Comparison of ENCODE assay signal across 8 mouse cellular contexts in the genomic region with DNA sequence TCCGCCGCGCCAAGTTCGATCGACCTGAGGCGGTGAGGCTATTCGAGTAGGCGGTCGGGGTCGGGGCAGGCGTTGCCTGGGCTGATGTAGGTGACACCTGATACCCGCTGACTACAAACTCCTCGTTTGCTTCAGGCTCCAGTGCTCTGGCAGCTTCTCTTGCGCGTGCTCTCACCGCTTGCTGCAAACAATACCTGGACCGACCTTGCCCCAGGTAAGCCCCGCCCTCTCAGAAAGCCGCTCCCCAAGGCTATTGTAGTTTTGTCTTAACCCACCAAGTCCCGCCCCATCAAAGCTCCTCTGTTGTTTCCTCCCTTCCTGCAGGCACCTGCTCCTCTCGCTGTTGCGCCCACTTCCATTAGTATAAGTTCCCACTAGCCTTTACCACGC. TPM values are rescaled to one million over a fixed set of nuclear protein-coding genes. Genes with fewer than 3 reads are reported as not detected.
DNase-seq lines count a peak whose midpoint lies in the region; ATAC-seq and TF ChIP-seq lines count a peak whose summit lies in the region.

No protein-coding gene starts in this region.

- no peak; the same call in 1 of the 2 replicates for ATAC-seq in heart, embryonic 14.5 days (ENCODE audit: insufficient number of reproducible peaks, insufficient read depth, low FRiP score, low read depth)
- no peak for ATAC-seq in G1E (ENCODE audit: extremely low read depth, insufficient number of reproducible peaks, low FRiP score, poor library complexity, severe bottlenecking)
- ATAC-seq in midbrain, embryonic 12.5 days (ENCODE audit: low FRiP score, low read depth), result no peak

- 1% methylated on average over 23 of the region's 23 CpGs for WGBS in heart, embryonic 14.5 days
- under 1% methylated on average over 23 of the region's 23 CpGs for WGBS in hindbrain, embryonic 10.5 days
- under 1% methylated on average over 23 of the region's 23 CpGs for whole genome bisulfite sequencing in midbrain, embryonic 12.5 days

- TF ChIP-seq CTCF in G1E (IDR thresholded peaks at IDR 0.05; ENCODE audit: low read depth, low read length), result no peak

- DNase-seq in heart, adult 8-10 months (ENCODE audit: low spot score), result no peak
- DNase-seq in G1E (ENCODE audit: low spot score), result peak; percentile 55
- DNase-seq in hindbrain, embryonic 10.5 days (ENCODE audit: low spot score), result no peak
- no peak for DNase-seq in adrenal gland, adult 8-10 months
- DNase-seq in adrenal gland, postnatal 4 days (ENCODE audit: low spot score in 2 of 2), result no peak
- no peak for DNase-seq in retina, embryonic 14.5 days (ENCODE audit: low spot score)

- H3K36me3 ChIP-seq in heart, embryonic 14.5 days (ENCODE audit: control insufficient read depth, insufficient read depth, low read length), result peaks cover 6% of the 10 kb centered on the region; the same call in 1 of the 2 replicates
- peaks cover 58% of the 10 kb centered on the region for H3K36me3 ChIP-seq in G1E (replicated peaks)
- peaks cover 36% of the 10 kb centered on the region for H3K36me3 ChIP-seq in hindbrain, embryonic 10.5 days
- peaks cover 7% of the 10 kb centered on the region; the same call in 1 of the 2 replicates for H3K36me3 ChIP-seq in midbrain, embryonic 12.5 days

- peaks cover 17 to 23% of the 10 kb centered on the region in 2 experiments for H3K4me1 ChIP-seq in heart, embryonic 14.5 days (ENCODE audit: control insufficient read depth in 2 of 2, insufficient read depth in 2 of 2, low read length in 2 of 2)
- H3K4me1 ChIP-seq in G1E (ENCODE audit: insufficient read depth, low read depth, low read length), result peaks cover 55% of the 10 kb centered on the region
- H3K4me1 ChIP-seq in hindbrain, embryonic 10.5 days (replicated peaks), result peaks cover 42% of the 10 kb centered on the region
- peaks cover 32% of the 10 kb centered on the region for H3K4me1 ChIP-seq in midbrain, embryonic 12.5 days

- H3K9ac ChIP-seq in heart, embryonic 14.5 days (ENCODE audit: low read length), result peak overlapping the region; percentile 71
- H3K9ac ChIP-seq in midbrain, embryonic 12.5 days (replicated peaks), result peak overlapping the region; percentile 53

- H3K4me2 ChIP-seq in heart, embryonic 14.5 days (ENCODE audit: low read length), result peak overlapping the region; percentile 81
- H3K4me2 ChIP-seq in midbrain, embryonic 12.5 days (replicated peaks), result peak overlapping the region; percentile 85

- no peaks in the 10 kb centered on the region for H3K27me3 ChIP-seq in heart, embryonic 14.5 days (ENCODE audit: control insufficient read depth, insufficient read depth, low read length)
- peaks cover 2% of the 10 kb centered on the region; the same call in 1 of the 2 replicates for H3K27me3 ChIP-seq in G1E (ENCODE audit: insufficient read depth, low read length)
- H3K27me3 ChIP-seq in hindbrain, embryonic 10.5 days (ENCODE audit: insufficient read depth, poor library complexity, severe bottlenecking), result peaks cover 36% of the 10 kb centered on the region
- H3K27me3 ChIP-seq in midbrain, embryonic 12.5 days, result peaks cover 36% of the 10 kb centered on the region

- H3K4me3 ChIP-seq in heart, embryonic 14.5 days (ENCODE audit: control insufficient read depth in 1 of 2, insufficient read depth in 1 of 2, low read depth in 1 of 2, low read length in 2 of 2), result peak overlapping the region; percentile 61 to 70
- H3K4me3 ChIP-seq in G1E (ENCODE audit: low read depth, low read length), result peak overlapping the region; percentile 75
- peak overlapping the region; percentile 71 for H3K4me3 ChIP-seq in hindbrain, embryonic 10.5 days
- H3K4me3 ChIP-seq in midbrain, embryonic 12.5 days, result peak overlapping the region; percentile 61

- no peaks in the 10 kb centered on the region for H3K9me3 ChIP-seq in heart, embryonic 14.5 days (ENCODE audit: control insufficient read depth, low read length)
- no peaks in the 10 kb centered on the region for H3K9me3 ChIP-seq in G1E (replicated peaks)
- no peaks in the 10 kb centered on the region for H3K9me3 ChIP-seq in hindbrain, embryonic 10.5 days
- no peaks in the 10 kb centered on the region for H3K9me3 ChIP-seq in midbrain, embryonic 12.5 days

- H3K27ac ChIP-seq in heart, embryonic 14.5 days (replicated peaks in 1 of 2; ENCODE audit: control insufficient read depth in 1 of 2, insufficient read depth in 1 of 2, low read depth in 2 of 2, low read length in 2 of 2), result no peak overlapping the region
- H3K27ac ChIP-seq in hindbrain, embryonic 10.5 days, result peak overlapping the region; percentile 88
- H3K27ac ChIP-seq in midbrain, embryonic 12.5 days (replicated peaks), result no peak overlapping the region

RNA-seq across cellular contexts. Expression of a gene that starts 0.3 kb away (rescaled TPM):
- polyA plus RNA-seq in heart, embryonic 14.5 days (2014; fragmentation: Nextera tagmentation; extraction: Ambion mirVana), result 13.3 and 17.5 TPM in 2 replicates
- total RNA-seq in heart, adult 8-10 months (2022), result under 1 TPM; 0.12 to 0.49 (median 0.33) TPM
- total RNA-seq in G1E (2014; fragmentation: Nextera tagmentation) (8.4 and 13.7 TPM in 2 replicates), G1E (2017) (9.3 and 13.0 TPM in 2 replicates)
- 31.4 and 35.1 TPM in 2 replicates for polyA plus RNA-seq in G1E (2012)
- 59.5 and 66.4 TPM in 2 replicates for polyA plus RNA-seq in hindbrain, embryonic 10.5 days (2016; fragmentation: Nextera tagmentation; extraction: Ambion mirVana)
- polyA plus RNA-seq in midbrain, embryonic 12.5 days (2016; fragmentation: Nextera tagmentation; extraction: Ambion mirVana), result 43.5 and 44.3 TPM in 2 replicates
- total RNA-seq in adrenal gland, adult 8-10 months (2022), result 1 to 10 TPM in 3 of 4 experiments, under 1 TPM in 1; 0.87 to 1.8 (median 1.5) TPM
- total RNA-seq in adrenal gland, postnatal 4 days (2021), result 10 to 100 TPM in 1 of 2 experiments, 1 to 10 TPM in 1; 7.1 to 10.3 TPM

RNA-seq across cellular contexts. Expression of a gene that starts 10.4 kb away (rescaled TPM):
- polyA plus RNA-seq in heart, embryonic 14.5 days (2014; fragmentation: Nextera tagmentation; extraction: Ambion mirVana), result 586 and 589 TPM in 2 replicates
- 100 to 1,000 TPM; 154 to 215 (median 169) TPM for total RNA-seq in heart, adult 8-10 months (2022)
- total RNA-seq in G1E (2014; fragmentation: Nextera tagmentation) (31.5 and 42.4 TPM in 2 replicates), G1E (2017) (897 and 989 TPM in 2 replicates)
- 143 and 174 TPM in 2 replicates for polyA plus RNA-seq in G1E (2012)
- 84.9 and 97.7 TPM in 2 replicates for polyA plus RNA-seq in hindbrain, embryonic 10.5 days (2016; fragmentation: Nextera tagmentation; extraction: Ambion mirVana)
- 70.4 and 86.3 TPM in 2 replicates for polyA plus RNA-seq in midbrain, embryonic 12.5 days (2016; fragmentation: Nextera tagmentation; extraction: Ambion mirVana)
- total RNA-seq in adrenal gland, adult 8-10 months (2022), result 10 to 100 TPM; 55.3 to 90.7 (median 59.7) TPM
- total RNA-seq in adrenal gland, postnatal 4 days (2021), result 100 to 1,000 TPM; 129 to 134 TPM

RNA-seq across cellular contexts. Expression of a gene that starts 16.5 kb away (rescaled TPM):
- polyA plus RNA-seq in heart, embryonic 14.5 days (2014; fragmentation: Nextera tagmentation; extraction: Ambion mirVana), result 1,706 and 1,786 TPM in 2 replicates
- total RNA-seq in heart, adult 8-10 months (2022), result 1,000 to 10,000 TPM; 1,612 to 1,913 (median 1,690) TPM
- 3.9 TPM in 1 of 2 replicates, not detected in the other for total RNA-seq in G1E (2014; fragmentation: Nextera tagmentation)
- 1.3 and 1.8 TPM in 2 replicates for total RNA-seq in G1E (2017)
- 9.5 and 9.6 TPM in 2 replicates for polyA plus RNA-seq in G1E (2012)
- polyA plus RNA-seq in hindbrain, embryonic 10.5 days (2016; fragmentation: Nextera tagmentation; extraction: Ambion mirVana), result 195 and 260 TPM in 2 replicates
- polyA plus RNA-seq in midbrain, embryonic 12.5 days (2016; fragmentation: Nextera tagmentation; extraction: Ambion mirVana), result 257 and 284 TPM in 2 replicates
- 10 to 100 TPM; 46.7 to 65.5 (median 58.4) TPM for total RNA-seq in adrenal gland, adult 8-10 months (2022)
- total RNA-seq in adrenal gland, postnatal 4 days (2021), result 100 to 1,000 TPM; 109 to 110 TPM

RNA-seq across cellular contexts. Expression of a gene that starts 29.2 kb away (rescaled TPM):
- 1.1 and 1.2 TPM in 2 replicates for polyA plus RNA-seq in heart, embryonic 14.5 days (2014; fragmentation: Nextera tagmentation; extraction: Ambion mirVana)
- total RNA-seq in heart, adult 8-10 months (2022), result under 1 TPM in 2 of 4 experiments, not detected in 2; 0.16 to 0.22 TPM
- total RNA-seq in G1E (2014; fragmentation: Nextera tagmentation) (not detected in 2 replicates), G1E (2017) (not detected in 2 replicates)
- not detected in 2 replicates for polyA plus RNA-seq in G1E (2012)
- 16.4 and 24.8 TPM in 2 replicates for polyA plus RNA-seq in hindbrain, embryonic 10.5 days (2016; fragmentation: Nextera tagmentation; extraction: Ambion mirVana)
- 25.1 and 25.3 TPM in 2 replicates for polyA plus RNA-seq in midbrain, embryonic 12.5 days (2016; fragmentation: Nextera tagmentation; extraction: Ambion mirVana)
- 10 to 100 TPM in 2 of 4 experiments, 1 to 10 TPM in 2; 5.1 to 13.1 (median 8.4) TPM for total RNA-seq in adrenal gland, adult 8-10 months (2022)
- 1 to 10 TPM; 4.8 to 7.3 TPM for total RNA-seq in adrenal gland, postnatal 4 days (2021)

RNA-seq across cellular contexts. Expression of a gene that starts 58.5 kb away (rescaled TPM):
- 14.6 and 15.5 TPM in 2 replicates for polyA plus RNA-seq in heart, embryonic 14.5 days (2014; fragmentation: Nextera tagmentation; extraction: Ambion mirVana)
- total RNA-seq in heart, adult 8-10 months (2022), result 10 to 100 TPM; 45.0 to 47.2 (median 46.1) TPM
- total RNA-seq in G1E (2014; fragmentation: Nextera tagmentation), result 269 and 277 TPM in 2 replicates
- total RNA-seq in G1E (2017), result 38.3 and 48.5 TPM in 2 replicates
- polyA plus RNA-seq in G1E (2012), result 489 and 507 TPM in 2 replicates
- 18.5 and 20.6 TPM in 2 replicates for polyA plus RNA-seq in hindbrain, embryonic 10.5 days (2016; fragmentation: Nextera tagmentation; extraction: Ambion mirVana)
- 19.3 and 20.4 TPM in 2 replicates for polyA plus RNA-seq in midbrain, embryonic 12.5 days (2016; fragmentation: Nextera tagmentation; extraction: Ambion mirVana)
- 10 to 100 TPM; 81.8 to 92.8 (median 86.8) TPM for total RNA-seq in adrenal gland, adult 8-10 months (2022)
- total RNA-seq in adrenal gland, postnatal 4 days (2021), result 100 to 1,000 TPM; 129 to 138 TPM

Comparison
In these comparisons a context has a peak if more than half of its experiments do, and no peak if none do; other contexts are left out.
1. RNA of a gene that starts 16.5 kb away (total RNA-seq): 1,612 to 1,913 TPM in heart, adult 8-10 months, 109 to 110 TPM in adrenal gland, postnatal 4 days and 46.7 to 65.5 TPM in adrenal gland, adult 8-10 months; 1.3 to 3.9 TPM in G1E; every median in the first group is over 4 times any median in the second.
2. Peak in every context shown above with its lines, with median percentiles within 50 percentile points of each other: H3K4me3 ChIP-seq.